30 mouse cellular contexts compared by ENCODE assay signal in the genomic region with DNA sequence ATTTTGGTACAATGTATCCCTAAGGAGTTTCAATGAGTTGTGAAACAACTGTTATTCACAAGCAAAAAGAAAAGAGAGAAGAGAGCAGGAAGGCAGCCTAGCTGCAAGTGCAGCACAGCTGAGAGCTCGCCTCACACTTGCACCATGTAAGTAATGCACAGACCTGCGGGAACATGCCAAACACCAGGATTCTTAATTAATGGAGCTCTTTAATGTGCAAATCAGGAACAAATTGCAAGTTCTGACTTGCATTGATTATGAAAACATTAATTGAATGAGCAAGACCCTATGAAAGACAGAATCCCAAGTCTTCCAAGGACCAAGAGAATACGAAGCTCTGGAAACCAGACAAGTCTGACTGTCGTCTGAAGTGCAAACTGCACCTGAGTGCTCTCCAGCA. TPM values are rescaled to one million over a fixed set of nuclear protein-coding genes. Genes with fewer than 3 reads are reported as not detected.
A peak's percentile ranks its signal among the peaks of the same experiment; 100 is the strongest.
DNase-seq lines count a peak whose midpoint lies in the region; ATAC-seq and TF ChIP-seq lines count a peak whose summit lies in the region.
"Had no signal": no experiment of that assay in that cellular context is flagged by ENCODE, and none has a peak within 500 bp of the region (broad histone marks: within the 10 kb centered on the region; RNA-seq: fewer than 3 reads in every experiment).

No protein-coding gene starts in this region.

- peak overlapping the region; percentile 27; the same call in 1 of the 2 replicates for H3K27ac ChIP-seq in forebrain, embryonic 14.5 days (ENCODE audit: low read depth, low read length)
- no peak overlapping the region for H3K27ac ChIP-seq in forebrain, embryonic 11.5 days (ENCODE audit: low read depth, low read length)
- no peak overlapping the region for H3K27ac ChIP-seq in midbrain, embryonic 11.5 days (ENCODE audit: low read depth, low read length)
- H3K27ac ChIP-seq in midbrain, embryonic 16.5 days (ENCODE audit: low read length), result no peak overlapping the region
- 0 out of 2 replicates have a peak overlapping the region, but pooled peaks have one; percentile 35 for H3K27ac ChIP-seq in neural tube, embryonic 15.5 days (replicated peaks)
- H3K27ac ChIP-seq: embryonic facial prominence, embryonic 12.5 days; layer of hippocampus, adult 2 months; left cerebral cortex, adult 2 months; limb, embryonic 13.5 days; lung, embryonic 15.5 days; midbrain, embryonic 12.5 days; stomach, postnatal 0 days had no signal

- H3K27me3 ChIP-seq in forebrain, embryonic 14.5 days (replicated peaks; ENCODE audit: control insufficient read depth, insufficient read depth, low read length), result no peaks in the 10 kb centered on the region
- no peaks in the 10 kb centered on the region for H3K27me3 ChIP-seq in forebrain, embryonic 11.5 days (ENCODE audit: control insufficient read depth, insufficient read depth, low read length)
- no peaks in the 10 kb centered on the region for H3K27me3 ChIP-seq in midbrain, embryonic 11.5 days (ENCODE audit: control insufficient read depth, insufficient read depth, low read length)
- no peaks in the 10 kb centered on the region for H3K27me3 ChIP-seq in midbrain, embryonic 16.5 days (ENCODE audit: control insufficient read depth, insufficient read depth, low read depth, low read length)
- no peaks in the 10 kb centered on the region for H3K27me3 ChIP-seq in neural tube, embryonic 15.5 days (replicated peaks)
- H3K27me3 ChIP-seq: embryonic facial prominence, embryonic 12.5 days; limb, embryonic 13.5 days; lung, embryonic 15.5 days; midbrain, embryonic 12.5 days; Patski had no signal

- DNase-seq in forebrain, embryonic 14.5 days (ENCODE audit: low spot score), result peak; percentile 67
- no peak for DNase-seq in forebrain, embryonic 11.5 days (ENCODE audit: low spot score)
- DNase-seq in midbrain, embryonic 11.5 days (ENCODE audit: low spot score, missing footprints), result peak; percentile 59
- peak; percentile 81 for DNase-seq in brain, embryonic 14.5 days (ENCODE audit: low read depth)
- no peak for DNase-seq in kidney, postnatal 10 days
- DNase-seq: adrenal gland, postnatal 14 days; cerebellum, adult 11-12 months; cerebellum, adult 9-11 months; embryo, embryonic 11 days; gastrocnemius, postnatal 10 days; kidney, postnatal 25 days; right cerebral cortex, postnatal 4 days; thymus, adult 18-20 months; thymus, postnatal 25 days had no signal

- H3K36me3 ChIP-seq in forebrain, embryonic 14.5 days (ENCODE audit: control insufficient read depth, insufficient read depth, low read length), result peaks cover 12% of the 10 kb centered on the region
- peaks cover 4% of the 10 kb centered on the region; the same call in 1 of the 2 replicates for H3K36me3 ChIP-seq in forebrain, embryonic 11.5 days (ENCODE audit: control insufficient read depth, insufficient read depth, low read length)
- 0 out of 2 replicates have a peak, but pooled peaks cover 2% of the 10 kb centered on the region for H3K36me3 ChIP-seq in midbrain, embryonic 11.5 days (ENCODE audit: control insufficient read depth, insufficient read depth, low read length)
- H3K36me3 ChIP-seq in midbrain, embryonic 16.5 days (ENCODE audit: control insufficient read depth, insufficient read depth, low read length), result peaks cover 15% of the 10 kb centered on the region
- peaks cover 22% of the 10 kb centered on the region for H3K36me3 ChIP-seq in neural tube, embryonic 15.5 days

- H3K4me2 ChIP-seq in forebrain, embryonic 14.5 days (ENCODE audit: low read length), result 0 out of 2 replicates have a peak overlapping the region, but pooled peaks have one; percentile 1
- no peak overlapping the region for H3K4me2 ChIP-seq in forebrain, embryonic 11.5 days (ENCODE audit: low read depth, low read length, severe bottlenecking)
- no peak overlapping the region for H3K4me2 ChIP-seq in midbrain, embryonic 11.5 days
- H3K4me2 ChIP-seq in midbrain, embryonic 16.5 days (ENCODE audit: low read length), result no peak overlapping the region
- no peak overlapping the region for H3K4me2 ChIP-seq in neural tube, embryonic 15.5 days
- H3K4me2 ChIP-seq: embryonic facial prominence, embryonic 12.5 days; limb, embryonic 13.5 days; liver, embryonic 11.5 days; lung, embryonic 15.5 days; midbrain, embryonic 12.5 days had no signal

- ATAC-seq in forebrain, embryonic 14.5 days, result 0 out of 2 replicates have a peak, but pooled peaks have one; percentile 18
- ATAC-seq in forebrain, embryonic 11.5 days (replicated peaks; ENCODE audit: low FRiP score), result no peak
- no peak for ATAC-seq in midbrain, embryonic 11.5 days (ENCODE audit: low FRiP score)
- ATAC-seq in midbrain, embryonic 16.5 days, result no peak
- no peak for ATAC-seq in neural tube, embryonic 15.5 days (ENCODE audit: low FRiP score)
- ATAC-seq: intestine, postnatal 0 days; Patski had no signal

- H3K9me3 ChIP-seq in forebrain, embryonic 14.5 days (replicated peaks; ENCODE audit: control insufficient read depth, low read length), result no peaks in the 10 kb centered on the region
- no peaks in the 10 kb centered on the region for H3K9me3 ChIP-seq in forebrain, embryonic 11.5 days (ENCODE audit: control insufficient read depth, low read length)
- no peaks in the 10 kb centered on the region; the same call in 1 of the 2 replicates for H3K9me3 ChIP-seq in midbrain, embryonic 11.5 days (ENCODE audit: control insufficient read depth, low read length)
- H3K9me3 ChIP-seq in midbrain, embryonic 16.5 days (replicated peaks; ENCODE audit: control insufficient read depth, low read length, poor library complexity, severe bottlenecking), result no peaks in the 10 kb centered on the region
- H3K9me3 ChIP-seq in neural tube, embryonic 15.5 days (replicated peaks), result no peaks in the 10 kb centered on the region
- H3K9me3 ChIP-seq: embryonic facial prominence, embryonic 12.5 days; G1E; limb, embryonic 13.5 days; lung, embryonic 15.5 days; midbrain, embryonic 12.5 days had no signal

- WGBS in forebrain, embryonic 14.5 days, result 7% methylated on average over 4 of the region's 4 CpGs
- WGBS in forebrain, embryonic 11.5 days, result 54% methylated on average over 4 of the region's 4 CpGs
- WGBS in midbrain, embryonic 11.5 days, result 80% methylated on average over 4 of the region's 4 CpGs
- WGBS in midbrain, embryonic 16.5 days, result 43% methylated on average over 4 of the region's 4 CpGs
- 34% methylated on average over 4 of the region's 4 CpGs for WGBS in neural tube, embryonic 15.5 days

- TF ChIP-seq POLR2A in brain, embryonic 14.5 days (IDR thresholded peaks at IDR 0.05; ENCODE audit: borderline replicate concordance, extremely low read depth, insufficient read depth, insufficient read length, poor library complexity, severe bottlenecking), result no peak

- no peak overlapping the region for H3K4me3 ChIP-seq in forebrain, embryonic 14.5 days (ENCODE audit: low read depth, low read length)
- no peak overlapping the region for H3K4me3 ChIP-seq in forebrain, embryonic 11.5 days (ENCODE audit: low read depth, low read length)
- no peak overlapping the region for H3K4me3 ChIP-seq in midbrain, embryonic 11.5 days (ENCODE audit: low read depth, low read length)
- H3K4me3 ChIP-seq in midbrain, embryonic 16.5 days (ENCODE audit: low read depth, low read length), result no peak overlapping the region
- no peak overlapping the region for H3K4me3 ChIP-seq in neural tube, embryonic 15.5 days (replicated peaks)
- H3K4me3 ChIP-seq: embryonic facial prominence, embryonic 12.5 days; layer of hippocampus, adult 2 months; left cerebral cortex, adult 2 months; limb, embryonic 13.5 days; lung, embryonic 15.5 days; midbrain, embryonic 12.5 days; myocyte had no signal

- peaks cover 9% of the 10 kb centered on the region; the same call in 1 of the 2 replicates for H3K4me1 ChIP-seq in forebrain, embryonic 14.5 days (ENCODE audit: control insufficient read depth, insufficient read depth, low read length)
- peaks cover 5% of the 10 kb centered on the region; the same call in 1 of the 2 replicates for H3K4me1 ChIP-seq in forebrain, embryonic 11.5 days (replicated peaks; ENCODE audit: control insufficient read depth, insufficient read depth, low read length)
- H3K4me1 ChIP-seq in midbrain, embryonic 11.5 days (ENCODE audit: control insufficient read depth, insufficient read depth, low read length), result no peaks in the 10 kb centered on the region
- peaks cover 6% of the 10 kb centered on the region for H3K4me1 ChIP-seq in midbrain, embryonic 16.5 days (ENCODE audit: control insufficient read depth, insufficient read depth, low read length)
- peaks cover 4% of the 10 kb centered on the region for H3K4me1 ChIP-seq in neural tube, embryonic 15.5 days
- H3K4me1 ChIP-seq: embryonic facial prominence, embryonic 12.5 days; limb, embryonic 13.5 days; lung, embryonic 15.5 days had no signal

- TF ChIP-seq CTCF in brain, embryonic 14.5 days (IDR thresholded peaks at IDR 0.05; ENCODE audit: borderline replicate concordance, extremely low read depth, insufficient read depth, insufficient read length), result no peak

- no peak overlapping the region for H3K9ac ChIP-seq in forebrain, embryonic 14.5 days (ENCODE audit: low read length)
- no peak overlapping the region for H3K9ac ChIP-seq in forebrain, embryonic 11.5 days (ENCODE audit: low read length)
- no peak overlapping the region for H3K9ac ChIP-seq in midbrain, embryonic 11.5 days (ENCODE audit: low read length)
- no peak overlapping the region for H3K9ac ChIP-seq in midbrain, embryonic 16.5 days (ENCODE audit: low read depth, low read length)
- H3K9ac ChIP-seq in neural tube, embryonic 15.5 days (replicated peaks), result no peak overlapping the region
- H3K9ac ChIP-seq: embryonic facial prominence, embryonic 12.5 days; limb, embryonic 13.5 days; lung, embryonic 15.5 days; midbrain, embryonic 12.5 days had no signal

RNA-seq across cellular contexts. Expression of gene Aatf, which starts 17.5 kb away (rescaled TPM):
- 45.1 and 45.5 TPM in 2 replicates for polyA plus RNA-seq in forebrain, embryonic 14.5 days (2014; fragmentation: Nextera tagmentation; extraction: Ambion mirVana)
- polyA plus RNA-seq in forebrain, embryonic 11.5 days (2014; fragmentation: Nextera tagmentation; extraction: Ambion mirVana), result 53.6 and 54.8 TPM in 2 replicates
- 54.8 and 63.8 TPM in 2 replicates for polyA plus RNA-seq in midbrain, embryonic 11.5 days (2014; fragmentation: Nextera tagmentation; extraction: Ambion mirVana)
- polyA plus RNA-seq in midbrain, embryonic 16.5 days (2015; fragmentation: Nextera tagmentation; extraction: Ambion mirVana), result 49.8 and 53.8 TPM in 2 replicates
- 7.1 and 14.6 TPM in 2 replicates for polyA plus RNA-seq in brain, embryonic 14.5 days (2012; rRNA removed)
- 49.8 and 53.9 TPM in 2 replicates for polyA plus RNA-seq in neural tube, embryonic 15.5 days (2015; fragmentation: Nextera tagmentation; extraction: Ambion mirVana)

RNA-seq across cellular contexts. Expression of gene Lhx1, which starts 29.6 kb away (rescaled TPM):
- polyA plus RNA-seq in forebrain, embryonic 14.5 days (2014; fragmentation: Nextera tagmentation; extraction: Ambion mirVana), result 7.0 and 7.2 TPM in 2 replicates
- polyA plus RNA-seq in forebrain, embryonic 11.5 days (2014; fragmentation: Nextera tagmentation; extraction: Ambion mirVana), result 9.4 and 10.9 TPM in 2 replicates
- polyA plus RNA-seq in midbrain, embryonic 11.5 days (2014; fragmentation: Nextera tagmentation; extraction: Ambion mirVana), result 32.8 and 37.6 TPM in 2 replicates
- 25.3 and 30.0 TPM in 2 replicates for polyA plus RNA-seq in midbrain, embryonic 16.5 days (2015; fragmentation: Nextera tagmentation; extraction: Ambion mirVana)
- 36.2 and 64.4 TPM in 2 replicates for polyA plus RNA-seq in brain, embryonic 14.5 days (2012; rRNA removed)
- 30.0 and 37.6 TPM in 2 replicates for polyA plus RNA-seq in neural tube, embryonic 15.5 days (2015; fragmentation: Nextera tagmentation; extraction: Ambion mirVana)
- polyA plus RNA-seq: G1E; heart, embryonic 14.5 days; myocyte; spleen, adult 2 months; stomach, postnatal 0 days had no signal

Comparison
In these comparisons a context has a peak if more than half of its experiments do, and no peak if none do; other contexts are left out.
1. DNase-seq: peak in forebrain, embryonic 14.5 days (single experiment), midbrain, embryonic 11.5 days (single experiment) and brain, embryonic 14.5 days (single experiment); none in forebrain, embryonic 11.5 days (single experiment) and kidney, postnatal 10 days (single experiment).
2. H3K27ac ChIP-seq: peak in forebrain, embryonic 14.5 days (single experiment) and neural tube, embryonic 15.5 days (single experiment); none in forebrain, embryonic 11.5 days (single experiment), midbrain, embryonic 11.5 days (single experiment) and midbrain, embryonic 16.5 days (single experiment).